Mouse (Mus musculus) skeletal muscle tissue, postnatal 0 days (tissue): ENCODE data around the gene Fam129b. TPM values are rescaled to one million over a fixed set of nuclear protein-coding genes. Genes with fewer than 3 reads are reported as not detected.

Experiments used
- polyA plus RNA-seq: library from polyadenylated mRNA; unstranded; fragments of >200 nt; fragmentation: Nextera tagmentation; extraction: Ambion mirVana; gene quantifications from 2 replicates; pipeline ENCODE4 v1.2.1, GENCODE M21; 2015

Fam129b gene
- polyA plus RNA-seq = 13.5 and 17.2 TPM in 2 replicates

GRCm38 (mm10) chr2:32875675-32876489 is at the start of gene Fam129b:
Gene Fam129b, plus strand, starts transcription at chr2:32876114.

GRCm38 (mm10) chr2:32846805-32847467 is 29.0 kb upstream of the Fam129b start, which contains the start of gene Stxbp1:
Gene Stxbp1, minus strand, starts transcription at chr2:32847245.

GRCm38 (mm10) chr2:32961192-32961995 is 85.5 kb downstream of the Fam129b start, which contains the start of the genes Rpl12 and Lrsam1:
Gene Rpl12, plus strand, starts transcription at chr2:32961559.
Gene Lrsam1, minus strand, starts transcription at chr2:32961614.

Other genes starting within 250 kb of the Fam129b start
- 53.3 and 56.7 TPM in 2 replicates for gene Eng, start 229.5 kb upstream of the Fam129b start, polyA plus RNA-seq
- gene Fpgs, start 172.0 kb upstream of the Fam129b start, polyA plus RNA-seq = 16.9 and 17.6 TPM in 2 replicates
- 39.9 and 45.0 TPM in 2 replicates for gene Cdk9, start 163.0 kb upstream of the Fam129b start, polyA plus RNA-seq
- 14.7 and 15.3 TPM in 2 replicates for gene Sh2d3c, start 155.1 kb upstream of the Fam129b start, polyA plus RNA-seq
- gene 6330409D20Rik, start 135.1 kb upstream of the Fam129b start, polyA plus RNA-seq = 0.28 TPM in 1 of 2 replicates, not detected in the other
- 25.0 and 32.8 TPM in 2 replicates for gene Tor2a, start 118.9 kb upstream of the Fam129b start, polyA plus RNA-seq
- 0.13 and 0.16 TPM in 2 replicates for gene Ttc16, start 100.5 kb upstream of the Fam129b start, polyA plus RNA-seq
- 1.8 TPM in 2 replicates for gene Ptrh1, start 100.3 kb upstream of the Fam129b start, polyA plus RNA-seq
- 0.46 TPM in 1 of 2 replicates, not detected in the other for gene Cfap157, start 91.7 kb upstream of the Fam129b start, polyA plus RNA-seq
- 5.3 and 5.5 TPM in 2 replicates for gene Stxbp1, start 28.9 kb upstream of the Fam129b start, polyA plus RNA-seq
- 83.4 and 90.5 TPM in 2 replicates for gene Rpl12, start 85.4 kb downstream of the Fam129b start, polyA plus RNA-seq
- 5.9 and 6.7 TPM in 2 replicates for gene Lrsam1, start 85.5 kb downstream of the Fam129b start, polyA plus RNA-seq
- 9.2 and 11.3 TPM in 2 replicates for gene Slc2a8, start 106.0 kb downstream of the Fam129b start, polyA plus RNA-seq